Mouse (Mus musculus) myocyte (in vitro differentiated cells): ENCODE measurements around the gene Hist2h2bb. TPM values are rescaled to one million over a fixed set of nuclear protein-coding genes. Genes with fewer than 3 reads are reported as not detected.
"Not testable (repeated sequence)": the region's sequence is repeated elsewhere in the genome, so short reads cannot be mapped to it uniquely, and the experiment has no call there.

ENCODE experiments used
- H3K27me3 ChIP-seq: one replicate; pipeline ENCODE4 v1.6.1; 2011; ENCODE audit not compliant: control insufficient read depth, insufficient read depth, insufficient read length
- H3K36me3 ChIP-seq: one replicate; pipeline ENCODE4 v1.6.1; 2011; ENCODE audit not compliant: control insufficient read depth, insufficient read depth
- H3K4me2 ChIP-seq: one replicate; pipeline ENCODE4 v1.6.1; 2011; ENCODE audit warnings: low read depth, control low read depth
- H3K4me3 ChIP-seq: one replicate; pipeline ENCODE4 v1.5.1; 2011; ENCODE audit warnings: mild to moderate bottlenecking, control low read depth, moderate library complexity
- H3K79me2 ChIP-seq: one replicate; pipeline ENCODE4 v1.6.1; 2011; ENCODE audit not compliant: control insufficient read depth, insufficient read depth
- H3ac ChIP-seq: one replicate; pipeline ENCODE4 v1.6.1; 2011; ENCODE audit not compliant: control insufficient read depth, insufficient read length
- CEBPB ChIP-seq: IDR thresholded peaks from 2 replicates; pipeline ENCODE4 v1.6.1; 2011; ENCODE audit warnings: mild to moderate bottlenecking, moderate library complexity; ENCODE audit not compliant: poor library complexity, insufficient read depth, severe bottlenecking
- E2F4 ChIP-seq: IDR thresholded peaks from one replicate; pipeline ENCODE4 v1.6.1; 2011; ENCODE audit warnings: mild to moderate bottlenecking, control low read depth, moderate library complexity; ENCODE audit not compliant: insufficient read depth
- MAX ChIP-seq: IDR thresholded peaks from one replicate; pipeline ENCODE4 v1.6.1; 2011; ENCODE audit warnings: low read depth, mild to moderate bottlenecking, control low read depth
- MYOD1 ChIP-seq, 3 experiments: IDR thresholded peaks; one replicate each; pipeline ENCODE4 v1.6.1; 2011; ENCODE audit warnings: control low read depth in 2 of 3, low read depth in 2 of 3, mild to moderate bottlenecking in 2 of 3, moderate library complexity in 1 of 3; ENCODE audit not compliant: insufficient read length in 2 of 3, control insufficient read depth in 1 of 3
- MYOG ChIP-seq, 3 experiments: IDR thresholded peaks; one replicate each; pipeline ENCODE4 v1.6.1; 2011; ENCODE audit warnings: control low read depth in 2 of 3, low read depth in 2 of 3, mild to moderate bottlenecking in 2 of 3; ENCODE audit not compliant: insufficient read length in 2 of 3, control insufficient read depth in 1 of 3, insufficient read depth in 1 of 3
- POLR2A ChIP-seq: IDR thresholded peaks from one replicate; pipeline ENCODE4 v1.6.1; 2011; ENCODE audit warnings: low read depth, mild to moderate bottlenecking, control low read depth, moderate library complexity; ENCODE audit not compliant: insufficient read length
- POLR2AphosphoS2 ChIP-seq: IDR thresholded peaks from one replicate; pipeline ENCODE4 v1.6.1; 2011; ENCODE audit warnings: low read depth, control low read depth; ENCODE audit not compliant: insufficient read length
- SRF ChIP-seq: IDR thresholded peaks from one replicate; pipeline ENCODE4 v1.6.1; 2011; ENCODE audit warnings: low read depth; ENCODE audit not compliant: control insufficient read depth, insufficient read length
- TCF12 ChIP-seq: IDR thresholded peaks from one replicate; pipeline ENCODE4 v1.6.1; 2011; ENCODE audit warnings: mild to moderate bottlenecking, control low read depth; ENCODE audit not compliant: poor library complexity, insufficient read depth, severe bottlenecking
- USF1 ChIP-seq: IDR thresholded peaks from one replicate; pipeline ENCODE4 v1.6.1; 2011; ENCODE audit warnings: low read depth, mild to moderate bottlenecking, control low read depth, moderate library complexity
- polyA plus RNA-seq: library from polyadenylated mRNA; unstranded; fragments of >200 nt; fragmentation: generic; extraction: Trizol; gene quantifications from one replicate; pipeline ENCODE4 v1.2.1, GENCODE M21; 2012; ENCODE audit warnings: missing spikeins

The Hist2h2bb gene
- polyA plus RNA-seq, 1 experiment: 3.7 TPM

DNA sequence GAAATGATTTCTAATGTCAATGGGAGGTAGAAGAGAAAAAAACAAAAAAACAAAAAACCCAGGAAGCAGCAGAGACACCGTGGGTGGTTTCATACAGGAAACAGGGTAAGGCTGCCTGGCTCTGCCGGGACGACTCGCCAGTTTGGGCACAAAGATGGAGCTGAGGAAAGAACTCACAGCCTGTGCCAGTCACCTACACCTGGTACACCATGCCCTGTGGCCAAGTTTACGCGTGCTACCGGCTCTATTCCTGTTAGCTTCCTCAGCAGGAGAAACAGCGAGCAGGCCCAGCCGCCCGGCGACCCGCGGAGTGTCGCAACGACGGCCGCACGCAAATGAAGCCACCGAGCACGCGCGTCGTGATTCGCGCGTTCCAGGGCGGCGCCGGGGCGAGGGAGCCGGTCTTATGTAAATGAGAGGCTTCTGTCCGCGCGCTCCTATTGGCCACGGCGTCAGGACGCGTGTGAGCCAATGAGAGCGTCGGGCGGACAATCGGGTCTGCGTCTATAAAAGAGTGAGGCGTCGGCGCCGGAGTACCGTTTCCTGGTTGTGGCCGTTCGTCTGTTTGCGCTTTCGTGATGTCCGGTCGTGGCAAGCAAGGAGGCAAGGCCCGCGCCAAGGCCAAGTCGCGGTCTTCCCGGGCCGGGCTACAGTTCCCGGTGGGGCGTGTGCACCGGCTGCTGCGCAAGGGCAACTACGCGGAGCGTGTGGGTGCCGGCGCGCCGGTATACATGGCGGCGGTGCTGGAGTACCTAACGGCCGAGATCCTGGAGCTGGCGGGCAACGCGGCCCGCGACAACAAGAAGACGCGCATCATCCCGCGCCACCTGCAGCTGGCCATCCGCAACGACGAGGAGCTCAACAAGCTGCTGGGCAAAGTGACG lies 24.3 kb upstream of the Hist2h2bb start, which contains the start of gene Hist2h2aa1:
Gene Hist2h2aa1, plus strand, starts transcription at position 495 of the 884 bp plus-strand sequence.
- not testable (repeated sequence) for H3K27me3 ChIP-seq, H3K36me3 ChIP-seq, H3K79me2 ChIP-seq
- peak; percentile 76 for TF ChIP-seq POLR2A
- peak; percentile 87 for TF ChIP-seq POLR2AphosphoS2
- peak; percentile 63 for TF ChIP-seq CEBPB
- H3K4me3 ChIP-seq: peak within 1 kb of the TSS; percentile 35
- H3ac ChIP-seq: peak within 1 kb of the TSS; percentile 87
- H3K4me2 ChIP-seq: peak within 1 kb of the TSS; percentile 69

DNA sequence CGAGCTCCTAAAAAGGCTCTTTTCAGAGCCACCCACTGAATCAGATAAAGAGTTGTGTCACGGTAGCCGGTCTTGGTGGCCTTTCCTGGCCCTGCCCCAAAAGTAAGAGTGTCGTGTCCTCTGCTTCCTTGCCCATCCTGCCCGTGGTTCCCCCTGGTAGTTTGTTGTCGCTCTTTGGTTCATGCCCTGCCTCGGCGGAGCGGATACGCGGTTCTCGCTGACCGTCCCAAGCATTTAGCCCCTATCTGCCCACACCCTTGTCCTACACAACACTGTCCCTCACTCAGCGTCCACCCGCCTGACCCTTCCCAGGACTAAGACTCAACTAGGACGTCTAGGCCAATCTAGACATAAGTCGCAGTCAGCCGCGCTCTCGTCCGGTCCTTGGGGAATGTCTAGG lies 23.5 kb upstream of the Hist2h2bb start:
- not testable (repeated sequence) for H3K4me3 ChIP-seq, H3K27me3 ChIP-seq, H3ac ChIP-seq, H3K4me2 ChIP-seq, H3K36me3 ChIP-seq, H3K79me2 ChIP-seq

DNA sequence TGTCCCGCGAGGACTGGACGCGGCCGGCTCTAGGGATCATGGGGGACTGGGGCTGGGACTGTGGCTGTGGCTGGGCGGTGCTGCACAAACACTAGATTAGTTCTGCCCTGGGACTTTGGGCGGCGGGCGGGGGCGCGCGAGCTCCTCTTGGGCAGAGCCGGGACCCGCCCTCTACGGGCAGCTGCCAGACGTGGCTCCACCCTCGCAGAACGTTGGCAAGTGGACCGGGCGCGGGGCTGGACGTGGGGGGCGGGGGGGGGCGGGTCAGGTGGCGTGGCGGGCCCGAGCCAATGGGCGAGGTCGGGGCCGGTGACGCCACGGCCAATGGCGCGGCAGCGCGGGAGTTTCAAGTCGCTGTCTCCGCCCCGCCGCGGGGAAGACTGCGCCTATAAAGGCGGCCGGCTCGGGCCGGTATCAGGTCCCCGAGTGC lies 23.1 kb upstream of the Hist2h2bb start, which contains the start of gene Hist2h3c1:
Gene Hist2h3c1, plus strand, starts transcription at position 259 of the 430 bp plus-strand sequence.
- peak within 1 kb of the TSS; percentile 87 for H3ac ChIP-seq
- H3K79me2 ChIP-seq, H3K36me3 ChIP-seq, H3K27me3 ChIP-seq: not testable (repeated sequence)
- H3K4me3 ChIP-seq: peak within 1 kb of the TSS; percentile 35
- peak within 1 kb of the TSS; percentile 74 for H3K4me2 ChIP-seq

DNA sequence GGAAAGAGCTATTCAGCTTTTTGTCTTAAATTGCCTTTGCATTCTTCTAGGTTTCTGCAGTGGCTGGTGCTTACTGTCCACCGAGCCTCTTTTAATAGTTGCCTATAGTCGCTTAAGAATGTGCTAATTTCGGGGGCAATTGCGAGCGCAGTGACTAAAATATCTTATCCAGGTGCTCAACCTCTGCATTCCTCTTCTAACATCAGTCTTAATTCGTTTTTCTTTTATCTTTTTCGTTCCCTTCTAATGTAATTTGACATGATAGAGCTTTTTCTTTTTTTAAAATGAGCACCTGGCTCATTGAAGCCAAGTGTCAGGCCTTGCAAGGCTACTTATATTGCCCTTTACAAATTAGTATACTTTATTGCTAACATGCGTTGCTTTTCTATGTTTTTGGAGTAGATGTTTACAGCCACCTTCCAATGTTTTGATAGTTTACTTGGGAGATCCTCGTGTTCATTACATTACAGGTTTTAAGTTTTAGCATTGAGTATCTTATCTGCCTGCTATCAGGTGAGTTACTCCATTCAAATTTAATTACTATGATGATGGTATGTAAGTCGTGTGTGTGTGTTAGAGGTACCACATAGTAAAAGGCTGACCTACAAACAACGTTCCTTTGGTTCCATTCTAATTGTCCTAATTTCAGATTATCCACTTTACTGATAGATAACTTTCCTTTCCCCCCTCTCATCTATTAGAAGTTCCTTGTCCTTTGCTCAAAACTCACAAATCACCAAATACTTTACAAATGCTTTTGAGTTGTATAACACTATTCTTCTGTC lies 22.0 kb upstream of the Hist2h2bb start:
- H3K36me3 ChIP-seq: no peaks in the 10 kb centered on the region
- peak overlapping the region; percentile 74 for H3K4me2 ChIP-seq
- H3K79me2 ChIP-seq: peaks cover 5% of the 10 kb centered on the region
- no peak overlapping the region for H3ac ChIP-seq
- TF ChIP-seq POLR2A (peak; percentile 26), POLR2AphosphoS2 (no peak)
- peak overlapping the region; percentile 35 for H3K4me3 ChIP-seq
- H3K27me3 ChIP-seq: no peaks in the 10 kb centered on the region

DNA sequence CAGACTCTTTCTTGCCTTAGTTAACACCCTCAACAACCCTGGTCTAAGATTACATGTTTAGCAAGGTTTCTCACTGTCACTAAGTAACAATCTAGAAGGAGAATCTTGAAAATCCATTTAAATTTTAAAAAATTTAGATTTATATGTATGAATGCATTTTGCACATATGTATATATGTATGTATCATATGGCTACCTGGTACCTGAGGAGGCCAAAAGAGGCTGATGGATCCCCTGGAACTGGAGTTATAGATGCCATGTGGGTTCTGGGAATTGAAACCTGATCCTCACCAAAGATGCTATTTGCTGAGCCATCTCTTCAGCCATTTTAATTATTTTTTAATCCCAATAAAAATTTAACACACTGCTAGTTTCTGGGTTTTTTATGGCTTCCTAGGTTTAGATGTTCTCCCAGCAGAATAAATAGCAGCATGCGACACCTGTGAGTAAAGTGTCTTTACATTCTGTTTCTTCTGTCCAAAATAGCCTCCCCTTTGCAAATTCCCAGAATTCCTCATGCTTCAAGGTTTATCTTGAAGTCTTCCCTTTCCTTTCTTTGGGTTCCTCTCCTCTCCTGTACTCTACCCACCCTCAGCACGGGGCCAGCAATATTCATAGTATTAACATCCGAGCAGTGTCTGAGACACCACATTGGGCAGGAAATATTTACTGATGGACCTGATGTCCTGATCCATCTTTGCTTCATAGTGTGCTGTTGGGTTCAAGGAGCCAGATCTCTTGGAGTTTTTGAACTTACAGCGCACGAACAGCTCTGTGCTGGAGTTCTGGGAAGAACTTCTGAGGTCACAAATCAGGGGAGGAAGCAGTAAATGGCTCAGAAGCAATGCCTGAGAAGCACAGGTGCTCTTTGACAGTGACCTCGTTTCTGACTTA lies 21.2 kb upstream of the Hist2h2bb start:
- H3K4me2 ChIP-seq: peak overlapping the region; percentile 74
- H3K79me2 ChIP-seq: peaks cover 5% of the 10 kb centered on the region
- H3K27me3 ChIP-seq: no peaks in the 10 kb centered on the region
- no peak for TF ChIP-seq TCF12
- TF ChIP-seq MYOG (IDR thresholded peaks at IDR 0.05; ENCODE audit: control insufficient read depth in 1 of 3, insufficient read depth in 1 of 3, insufficient read length in 2 of 3, low read depth in 2 of 3): no peak
- no peak for TF ChIP-seq CEBPB
- no peak for TF ChIP-seq MYOD1 (IDR thresholded peaks at IDR 0.05; ENCODE audit: control insufficient read depth in 1 of 3, insufficient read length in 2 of 3, low read depth in 2 of 3)
- peak; percentile 28 for TF ChIP-seq POLR2AphosphoS2
- peak overlapping the region; percentile 35 for H3K4me3 ChIP-seq
- H3K36me3 ChIP-seq: no peaks in the 10 kb centered on the region
- H3ac ChIP-seq: no peak overlapping the region

DNA sequence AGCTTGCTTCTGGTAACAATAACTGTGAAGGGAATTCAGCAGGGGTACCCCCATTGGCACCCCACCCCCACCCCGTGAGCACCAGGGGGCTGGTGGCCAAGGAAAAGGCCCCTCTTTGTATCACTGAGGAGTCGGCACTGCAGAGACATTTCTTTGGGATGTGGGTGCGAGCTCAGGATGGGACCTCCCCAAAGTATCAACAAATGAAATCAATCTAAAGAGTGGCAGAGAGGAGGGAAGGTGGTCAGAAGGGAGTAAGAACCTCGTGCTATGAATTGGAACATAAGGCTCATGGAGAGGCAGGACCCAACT lies 20.6 kb upstream of the Hist2h2bb start:
- Histone ChIP-seq H3ac (no peak overlapping the region), H3K79me2 (peaks cover 5% of the 10 kb centered on the region), H3K36me3 (no peaks in the 10 kb centered on the region), H3K4me3 (peak overlapping the region; percentile 35), H3K4me2 (peak overlapping the region; percentile 74), H3K27me3 (no peaks in the 10 kb centered on the region)
- TF ChIP-seq E2F4 (no peak), MAX (no peak), CEBPB (no peak), POLR2A (no peak), USF1 (no peak), SRF (no peak)
